Mouse (Mus musculus): ENCODE results near the gene Rps8.

The Rps8 gene

DNA sequence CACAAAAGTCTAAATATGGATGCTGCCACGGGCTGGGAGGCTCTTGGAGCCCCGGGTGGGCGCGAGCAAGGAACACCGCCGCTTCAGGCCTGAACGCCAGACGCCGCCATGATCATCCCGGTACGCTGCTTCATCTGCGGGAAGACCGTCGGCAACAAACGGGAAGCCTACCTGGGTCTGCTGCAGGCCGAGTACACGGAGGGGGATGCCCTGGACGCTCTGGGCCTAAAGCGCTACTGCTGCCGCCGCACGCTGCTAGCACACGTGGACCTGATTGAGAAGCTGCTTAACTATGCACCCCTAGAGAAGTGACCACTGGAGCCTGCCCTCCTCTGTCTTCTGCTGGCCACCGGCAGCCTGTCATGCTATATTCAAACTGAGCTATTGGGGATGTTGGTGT is 7.2 kb downstream of the Rps8 start:
- in situ Hi-C loops (cut with MboI, MseI), result no loop called here

DNA sequence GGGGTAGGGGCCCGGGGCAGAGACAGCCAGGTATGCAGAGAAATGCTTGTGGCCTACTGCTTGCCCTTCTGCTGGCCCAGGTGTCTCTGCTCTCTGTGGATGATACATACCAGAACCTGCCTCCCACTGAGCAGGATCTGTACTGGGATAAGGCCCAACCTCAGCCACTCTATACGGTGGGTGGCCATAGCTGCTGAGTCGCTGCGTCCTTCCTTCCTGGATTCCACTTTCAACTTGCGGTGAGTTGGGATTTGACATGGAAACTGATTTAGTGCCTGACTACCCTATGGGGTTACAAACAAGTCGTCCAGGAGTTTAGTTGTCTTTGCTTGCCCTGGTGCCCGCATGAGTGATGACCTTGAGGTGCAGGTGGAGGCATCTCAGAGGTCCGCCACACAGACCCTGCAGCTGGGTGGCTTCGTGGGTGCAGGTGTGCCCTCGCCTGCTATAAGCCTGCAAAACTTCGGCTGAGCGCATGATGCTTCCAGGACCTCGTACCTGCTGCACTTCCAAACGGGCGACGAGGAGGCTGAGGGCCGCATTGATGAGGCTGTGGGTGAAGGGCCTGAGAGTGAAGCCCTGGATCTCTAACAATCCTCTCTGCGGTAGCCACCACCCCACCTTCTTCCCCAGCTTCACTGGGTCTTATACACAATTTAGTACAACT is 7.9 kb downstream of the Rps8 start:
- in situ Hi-C loops (cut with MboI, MseI), result no loop called here

DNA sequence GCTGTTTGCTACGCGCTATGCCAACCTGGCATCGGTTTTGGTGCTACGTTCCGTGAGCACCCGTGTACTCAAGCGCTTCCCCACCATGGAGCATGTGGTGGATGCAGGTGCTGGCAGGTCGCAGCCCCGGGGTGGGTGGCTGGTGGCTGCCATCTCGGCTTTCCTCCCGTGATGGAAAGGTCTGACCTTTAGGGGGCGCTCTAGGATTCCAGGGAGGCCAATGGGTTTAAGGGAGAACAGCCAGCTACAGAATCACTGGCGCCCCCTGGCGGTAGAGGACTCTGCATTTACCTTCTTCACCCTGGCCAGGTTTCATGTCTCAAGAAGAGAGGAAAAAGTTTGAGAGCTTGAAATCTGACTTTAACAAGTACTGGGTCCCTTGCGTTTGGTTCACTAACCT is 9.9 kb downstream of the Rps8 start:
- in situ Hi-C loops (cut with MboI, MseI), result no loop called here

GRCm38 (mm10) chr4:117145248-117145647 is 10.8 kb downstream of the Rps8 start:
- in situ Hi-C loops (cut with MboI, MseI), result no loop called here

DNA sequence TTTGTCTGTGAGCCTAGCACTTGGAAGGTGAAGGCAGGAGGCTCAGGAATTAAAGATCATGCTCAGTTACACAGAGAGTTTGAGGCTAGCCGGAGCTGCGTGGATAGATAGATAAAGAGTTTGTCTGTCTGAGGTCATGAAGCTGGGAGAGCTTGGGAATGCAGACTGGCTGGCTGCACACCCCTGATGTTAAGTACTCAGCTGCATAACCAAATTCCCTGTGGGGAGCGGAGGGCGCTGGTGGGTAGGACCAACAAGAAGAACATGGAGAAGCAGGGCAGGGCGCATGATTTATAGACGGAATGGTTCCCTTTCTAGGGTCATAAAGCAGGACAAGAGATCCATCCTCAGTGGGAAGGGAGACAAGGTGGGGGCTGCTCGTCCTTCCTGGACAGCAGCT is 13.0 kb downstream of the Rps8 start:
- in situ Hi-C loops (cut with MboI, MseI), result loop anchor here (5.0 kb wide), 3 partner anchors 146 to 321 kb away; partner anchors contain the start of genes Hectd3 (in 1 of the 2) and Hpdl (in 1 of the 2)

- in situ Hi-C loops (cut with MboI, MseI), result loop anchor here (5.0 kb wide), 3 partner anchors 143 to 318 kb away; partner anchors contain the start of genes Hectd3 (in 1 of the 2) and Hpdl (in 1 of the 2)
These were observed 15.4 kb downstream of the Rps8 start for GRCm38 (mm10) chr4:117140613-117141012.

- in situ Hi-C loops (cut with MboI, MseI), result no loop called here
These were observed 16.8 kb downstream of the Rps8 start for GRCm38 (mm10) chr4:117139217-117139612.

DNA sequence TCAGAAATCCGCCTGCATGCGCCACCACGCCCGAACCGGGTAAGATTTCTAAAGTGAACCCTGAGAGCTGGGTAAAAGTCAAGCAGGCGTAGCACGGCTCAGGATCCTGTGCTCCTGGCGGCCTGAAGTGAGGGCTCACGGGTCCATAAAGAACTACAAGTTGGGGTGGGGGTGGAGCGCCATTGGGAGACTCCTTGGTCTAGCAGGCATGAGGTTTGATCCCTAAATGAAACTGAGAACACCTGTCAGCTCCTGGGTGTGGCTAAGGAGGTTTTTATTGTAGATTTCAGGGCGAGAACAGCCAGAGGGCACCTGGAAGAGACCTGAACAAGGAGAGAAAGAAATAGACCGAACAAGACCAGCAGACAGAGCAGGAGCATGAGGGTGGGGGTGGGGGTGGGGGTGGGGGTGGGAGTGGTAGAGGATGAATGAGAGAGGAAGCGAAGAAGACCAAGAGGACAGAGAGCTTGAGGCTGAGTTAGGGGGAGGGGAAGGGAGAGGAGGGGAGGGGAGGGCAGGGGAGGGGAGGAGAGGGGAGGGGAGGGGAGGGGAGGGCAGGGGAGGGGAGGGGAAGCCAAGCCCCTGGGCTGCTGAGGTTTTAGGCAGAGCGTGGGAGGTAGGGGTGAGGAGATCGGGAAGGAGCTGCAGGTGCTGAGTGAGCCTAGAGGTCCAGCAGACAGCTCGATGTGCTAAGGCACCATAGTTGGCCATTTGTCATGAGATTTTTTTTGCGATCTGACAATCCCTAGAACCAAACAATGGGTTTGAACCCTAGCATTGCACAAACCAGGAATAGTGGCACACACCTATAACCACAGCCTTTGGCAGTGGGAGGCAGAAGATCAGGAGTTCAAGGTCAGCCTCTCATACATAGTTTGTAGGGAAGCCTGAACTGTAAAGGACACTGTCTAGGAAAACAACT is 17.5 kb downstream of the Rps8 start:
- in situ Hi-C loops (cut with MboI, MseI), result no loop called here

DNA sequence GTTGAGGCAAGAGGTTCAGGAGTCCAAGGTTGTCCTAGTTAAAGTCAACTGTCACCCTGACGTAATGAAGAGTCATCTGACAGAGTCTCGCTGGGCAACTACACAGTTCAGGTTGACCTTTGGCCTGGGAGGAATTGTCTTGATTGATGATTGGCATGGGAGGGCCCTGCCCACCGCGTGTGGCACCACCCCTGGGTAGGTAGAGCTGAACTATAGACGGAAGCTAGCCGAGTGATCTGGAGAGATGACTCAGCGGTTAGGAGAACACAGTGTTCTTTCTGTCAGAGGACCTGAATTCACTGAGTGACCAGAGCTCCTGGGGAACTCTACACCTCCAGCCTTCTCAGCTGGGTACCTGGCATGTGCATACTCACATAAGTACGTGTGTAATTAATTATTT is 20.0 kb downstream of the Rps8 start:
- in situ Hi-C loops (cut with MboI, MseI), result no loop called here

DNA sequence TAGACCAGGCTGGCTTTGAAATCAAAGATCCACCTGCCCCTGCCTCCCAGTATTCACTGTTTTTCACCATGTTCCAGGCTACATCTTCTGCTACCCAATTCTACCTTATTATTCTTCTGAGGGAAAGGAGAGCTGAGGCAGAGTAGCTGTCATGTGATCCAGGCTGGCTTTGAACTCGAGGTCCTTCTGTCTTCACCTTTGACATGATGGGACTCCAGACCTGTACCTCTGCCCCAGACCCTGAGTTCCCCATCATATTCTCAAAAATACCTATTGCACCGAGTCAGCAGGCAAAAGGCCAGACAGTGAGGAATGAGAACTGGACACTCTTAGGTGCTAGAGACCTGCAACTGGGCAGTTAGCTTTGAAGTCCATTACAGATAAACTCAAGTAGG is 21.4 kb downstream of the Rps8 start:
- in situ Hi-C loops (cut with MboI, MseI), result loop anchor here in 1 of 2 experiments (5.0 kb wide), 1 partner anchor 137 kb away; the partner anchor contains the start of gene Hectd3

DNA sequence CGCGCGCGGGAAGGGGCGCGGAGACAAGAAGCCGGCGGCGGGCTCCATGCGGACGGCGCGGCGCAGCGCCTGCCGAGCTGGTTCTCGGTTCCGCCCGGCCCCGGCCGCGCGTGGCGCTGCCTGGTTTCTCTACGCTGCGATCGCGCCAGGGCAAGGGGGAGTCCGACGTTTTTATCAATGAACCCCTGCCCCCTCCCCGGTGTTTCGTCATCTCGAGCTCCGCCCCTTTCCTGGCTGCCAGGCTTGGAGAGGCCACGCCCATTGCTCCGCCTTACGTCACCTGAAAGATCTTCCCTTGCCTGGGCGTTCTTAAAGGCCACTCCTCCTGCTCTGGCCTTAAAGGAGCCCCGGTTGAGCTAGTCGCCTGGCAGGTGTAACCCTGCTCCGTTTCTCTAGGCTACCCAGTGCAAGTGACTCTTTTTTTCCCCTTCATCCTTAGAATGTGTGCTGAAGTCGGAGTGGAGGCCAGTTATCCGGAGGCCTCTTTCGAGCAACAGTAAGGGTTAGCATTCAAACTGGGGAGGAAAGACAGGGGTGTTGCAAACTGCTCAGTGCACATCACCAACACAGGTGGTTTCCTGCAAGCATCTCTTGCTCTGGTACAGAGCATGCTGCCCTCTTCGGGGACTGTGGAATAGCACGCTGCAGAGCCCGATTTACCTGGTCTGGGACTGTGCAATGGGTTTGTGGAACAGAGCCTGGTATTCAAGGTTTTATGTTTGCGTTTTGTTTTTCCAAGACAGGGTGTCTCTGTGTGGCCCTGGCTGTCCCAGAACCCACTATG is 22.0 kb downstream of the Rps8 start, which contains the start of gene Plk3:
Gene Plk3 (minus strand): TSS at position 147 of the 784 bp plus-strand sequence.
- in situ Hi-C loops (cut with MboI, MseI), result loop anchor here in 1 of 2 experiments (5.0 kb wide), 1 partner anchor 137 kb away; the partner anchor contains the start of gene Hectd3

DNA sequence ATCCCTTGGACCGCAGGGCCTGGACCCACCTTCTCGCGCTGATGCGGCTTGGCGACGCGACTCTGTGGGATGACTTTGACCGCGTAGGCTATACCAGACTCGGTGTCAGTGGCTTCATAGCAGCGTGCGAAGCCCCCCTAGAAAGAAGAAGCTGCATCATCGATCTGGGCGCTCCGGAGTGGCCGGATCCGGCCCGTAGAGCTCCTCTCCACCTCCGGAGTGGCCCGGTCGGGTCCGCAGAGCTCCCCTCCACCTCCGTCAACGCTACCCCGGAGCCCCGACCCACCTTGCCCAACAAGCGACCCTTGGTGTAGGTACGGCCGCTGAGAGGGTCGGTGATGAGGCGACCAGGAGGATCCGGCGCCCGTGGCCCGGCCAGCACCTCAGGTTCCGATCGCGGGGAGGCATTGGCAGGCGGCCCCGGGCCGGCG is 22.7 kb downstream of the Rps8 start:
- in situ Hi-C loops (cut with MboI, MseI), result loop anchor here in 1 of 2 experiments (5.0 kb wide), 1 partner anchor 136 kb away; the partner anchor contains the start of gene Hectd3

- in situ Hi-C loops (cut with MboI, MseI), result loop anchor here in 1 of 2 experiments (5.0 kb wide), 1 partner anchor 135 kb away; the partner anchor contains the start of gene Hectd3
These were observed 23.3 kb downstream of the Rps8 start for GRCm38 (mm10) chr4:117132794-117133143.

DNA sequence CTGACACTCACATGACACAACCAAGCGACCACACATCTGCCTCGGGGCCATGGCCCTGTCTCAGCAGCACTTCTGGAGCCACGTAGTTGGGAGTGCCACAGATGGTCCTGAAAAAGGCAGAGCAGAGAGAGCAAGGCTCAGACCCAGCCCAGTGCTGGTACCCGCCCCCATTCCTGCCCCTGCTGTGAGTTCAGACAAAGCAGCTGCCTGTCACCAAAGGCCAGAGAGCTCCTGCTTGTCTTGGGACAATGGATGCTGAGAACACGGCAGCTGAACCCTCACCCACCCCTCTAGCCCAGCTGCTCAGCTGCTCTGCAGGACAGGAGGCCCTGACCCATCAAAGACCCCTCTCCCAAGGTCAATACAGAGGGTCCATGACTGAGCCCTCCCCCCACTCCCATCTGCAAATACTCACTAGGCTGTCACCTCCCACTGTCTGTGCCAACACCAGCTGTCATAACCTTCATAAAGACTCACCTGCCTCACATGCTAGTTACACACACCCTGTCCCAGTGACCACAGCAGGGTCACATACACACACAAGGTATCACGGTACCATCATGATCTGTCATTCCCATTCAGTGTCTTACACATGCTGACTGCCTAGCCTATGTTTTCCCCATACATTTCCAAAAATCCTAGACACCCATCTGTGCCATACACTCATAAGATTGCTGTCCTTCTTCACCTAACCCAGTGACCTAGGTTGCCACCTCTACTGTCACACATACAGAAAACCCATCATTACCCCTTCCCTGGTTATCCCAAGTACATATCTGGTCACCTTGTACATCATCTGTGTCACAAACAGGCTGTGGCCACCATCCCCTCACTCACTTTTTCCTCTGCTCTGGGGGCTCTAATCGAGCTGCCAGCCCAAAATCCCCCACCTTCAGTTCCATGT is 23.9 kb downstream of the Rps8 start:
- in situ Hi-C loops (cut with MboI, MseI), result loop anchor here in 1 of 2 experiments (5.0 kb wide), 1 partner anchor 135 kb away; the partner anchor contains the start of gene Hectd3

GRCm38 (mm10) chr4:117131198-117131597 is 24.8 kb downstream of the Rps8 start:
- in situ Hi-C loops (cut with MboI, MseI), result loop anchor here in 1 of 2 experiments (5.0 kb wide), 1 partner anchor 134 kb away; the partner anchor contains the start of gene Hectd3

- in situ Hi-C loops (cut with MboI, MseI), result loop anchor here in 1 of 2 experiments (5.0 kb wide), 1 partner anchor 133 kb away; the partner anchor contains the start of gene Hectd3
These were observed 25.3 kb downstream of the Rps8 start for GRCm38 (mm10) chr4:117130790-117131189.

DNA sequence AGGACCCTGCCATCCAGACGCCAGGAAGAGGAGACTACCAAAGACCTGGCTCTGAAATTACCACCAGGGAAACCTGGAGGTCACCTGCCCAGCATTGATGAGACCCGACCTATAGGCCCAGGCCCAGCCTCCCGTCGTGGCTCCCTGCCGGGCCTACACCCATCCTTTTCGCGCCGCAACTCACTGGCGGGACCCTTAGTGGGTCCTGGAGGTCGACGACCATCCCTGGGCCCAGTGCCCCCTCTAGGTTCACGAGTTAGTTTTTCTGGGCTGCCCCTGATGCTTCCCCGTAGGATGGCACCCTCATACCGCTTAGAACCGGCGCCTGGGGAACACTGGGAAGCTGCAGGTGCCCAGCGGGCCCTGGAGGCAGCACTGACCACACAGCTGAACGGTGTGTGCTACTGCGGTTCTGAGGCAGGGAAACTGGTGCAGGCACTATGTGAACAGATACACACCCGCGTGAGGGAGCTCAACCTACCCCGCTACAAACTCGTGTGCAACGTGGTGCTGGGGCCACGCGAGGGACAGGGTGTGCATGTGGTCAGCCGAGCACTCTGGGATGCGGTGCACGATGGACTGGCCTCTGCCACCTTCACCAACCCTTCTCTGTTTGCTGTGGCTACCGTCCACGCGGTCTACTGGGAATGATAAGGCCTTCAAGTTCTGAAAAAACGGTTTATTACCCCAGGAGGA is 27.9 kb downstream of the Rps8 start:
- in situ Hi-C loops (cut with MboI, MseI), result no loop called here

- in situ Hi-C loops (cut with MboI, MseI), result no loop called here
These were observed 29.3 kb downstream of the Rps8 start, which contains the start of gene Tctex1d4 for GRCm38 (mm10) chr4:117126675-117127290. Tctex1d4 (plus strand) TSS chr4:117126794.
